Mouse (Mus musculus) olfactory bulb, adult 2 months (tissue): ENCODE data around the gene Nucks1. TPM values are rescaled to one million over a fixed set of nuclear protein-coding genes. Genes with fewer than 3 reads are reported as not detected.

Experiments
- H3K27ac ChIP-seq: fragments of 200-500 bp; 2 replicates; pipeline ENCODE4 v1.5.1; 2012; ENCODE audit warnings: low read depth, low read length; ENCODE audit not compliant: insufficient read depth
- H3K4me1 ChIP-seq: fragments of 200-500 bp; 2 replicates; pipeline ENCODE4 v1.6.1; 2012; ENCODE audit warnings: low read length; ENCODE audit not compliant: control insufficient read depth, insufficient read depth
- H3K4me3 ChIP-seq: fragments of 200-500 bp; 2 replicates; pipeline ENCODE4 v1.5.1; 2012; ENCODE audit warnings: mild to moderate bottlenecking, low read depth, low read length, moderate library complexity; ENCODE audit not compliant: insufficient read depth
- CTCF ChIP-seq: fragments of 200-500 bp; IDR thresholded peaks from 2 replicates; pipeline ENCODE4 v1.5.1; 2012; ENCODE audit warnings: low read depth, mild to moderate bottlenecking, low read length, moderate library complexity; ENCODE audit not compliant: insufficient read depth
- POLR2A ChIP-seq: fragments of 200-500 bp; IDR thresholded peaks from 2 replicates; pipeline ENCODE4 v1.6.1; 2012; ENCODE audit warnings: mild to moderate bottlenecking, low read depth, low read length, moderate library complexity; ENCODE audit not compliant: insufficient read depth
- whole genome bisulfite sequencing: fragments of 180-500 bp; shearing (Covaris S2); methylation state at CpG from one replicate; pipeline ENCODE4 v1.1.7; 2018; 5-methylcytosine and 5-hydroxymethylcytosine counted together
- polyA plus RNA-seq: library from polyadenylated mRNA; stranded (reverse); fragments of >200 nt; gene quantifications from 2 replicates; pipeline ENCODE4 v1.2.4, GENCODE M21; 2012; ENCODE audit warnings: low replicate concordance; ENCODE audit not compliant: missing spikeins, insufficient read depth, insufficient read length

Gene Nucks1
- polyA plus RNA-seq, 1 experiment, result 215 TPM

DNA sequence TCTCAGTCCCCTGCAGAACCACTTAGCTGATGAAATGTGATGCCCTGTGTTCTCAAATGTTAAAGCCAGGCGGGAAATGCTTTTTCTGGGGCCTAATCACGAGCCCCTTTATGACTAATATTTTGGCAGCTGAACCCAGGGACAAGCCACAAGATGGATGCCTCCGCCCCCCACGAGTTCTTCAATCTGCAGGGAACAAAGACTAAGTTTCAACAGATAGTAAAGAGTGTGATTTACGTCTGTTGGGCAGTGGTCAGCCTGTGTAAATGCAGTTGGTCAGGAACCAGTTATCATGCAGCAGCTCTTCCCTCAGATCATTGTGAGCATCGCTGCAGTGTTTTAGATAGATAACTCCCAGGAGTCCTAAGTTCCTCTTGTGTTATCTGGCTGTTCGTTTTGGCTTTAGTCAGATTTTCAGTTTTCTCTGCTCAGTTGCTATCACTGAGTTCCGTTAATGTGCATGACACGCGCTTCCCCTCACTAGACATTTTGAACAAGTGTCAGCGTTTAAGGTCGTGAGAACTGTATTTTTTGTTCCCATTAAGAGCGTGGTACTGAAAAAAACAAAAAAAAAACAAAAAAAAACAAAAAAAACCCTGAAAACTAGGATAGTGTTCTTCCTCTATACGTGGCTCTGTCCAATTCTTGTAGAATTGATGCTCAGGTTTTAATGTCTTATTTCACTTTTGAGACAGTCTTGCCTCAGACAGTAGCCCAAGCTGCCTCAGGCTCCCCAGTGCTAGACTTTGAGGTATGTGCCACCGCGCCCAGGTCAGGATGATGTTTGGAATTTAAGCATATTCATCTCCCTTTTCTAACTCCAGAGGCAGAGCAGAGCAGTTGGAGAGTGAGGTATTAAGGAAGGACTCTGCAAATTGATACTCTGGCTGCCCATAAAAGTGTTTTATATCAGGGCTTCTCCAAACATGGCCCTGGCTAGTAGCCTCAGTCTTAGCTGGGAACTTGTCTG lies 32.6 kb downstream of the Nucks1 start:
- no peak for TF ChIP-seq POLR2A
- TF ChIP-seq CTCF, result no peak
- H3K4me1 ChIP-seq, result no peaks in the 10 kb centered on the region
- WGBS, result 80% methylated on average over 16 of the region's 16 CpGs
- no peak overlapping the region for H3K27ac ChIP-seq
- no peak overlapping the region for H3K4me3 ChIP-seq

GRCm38 (mm10) chr1:131945674-131946440 lies 35.5 kb downstream of the Nucks1 start:
- H3K4me3 ChIP-seq, result no peak overlapping the region
- no peak overlapping the region for H3K27ac ChIP-seq
- TF ChIP-seq POLR2A, result no peak
- no peak for TF ChIP-seq CTCF
- WGBS, result 75% methylated on average over 10 of the region's 10 CpGs
- H3K4me1 ChIP-seq, result no peaks in the 10 kb centered on the region

DNA sequence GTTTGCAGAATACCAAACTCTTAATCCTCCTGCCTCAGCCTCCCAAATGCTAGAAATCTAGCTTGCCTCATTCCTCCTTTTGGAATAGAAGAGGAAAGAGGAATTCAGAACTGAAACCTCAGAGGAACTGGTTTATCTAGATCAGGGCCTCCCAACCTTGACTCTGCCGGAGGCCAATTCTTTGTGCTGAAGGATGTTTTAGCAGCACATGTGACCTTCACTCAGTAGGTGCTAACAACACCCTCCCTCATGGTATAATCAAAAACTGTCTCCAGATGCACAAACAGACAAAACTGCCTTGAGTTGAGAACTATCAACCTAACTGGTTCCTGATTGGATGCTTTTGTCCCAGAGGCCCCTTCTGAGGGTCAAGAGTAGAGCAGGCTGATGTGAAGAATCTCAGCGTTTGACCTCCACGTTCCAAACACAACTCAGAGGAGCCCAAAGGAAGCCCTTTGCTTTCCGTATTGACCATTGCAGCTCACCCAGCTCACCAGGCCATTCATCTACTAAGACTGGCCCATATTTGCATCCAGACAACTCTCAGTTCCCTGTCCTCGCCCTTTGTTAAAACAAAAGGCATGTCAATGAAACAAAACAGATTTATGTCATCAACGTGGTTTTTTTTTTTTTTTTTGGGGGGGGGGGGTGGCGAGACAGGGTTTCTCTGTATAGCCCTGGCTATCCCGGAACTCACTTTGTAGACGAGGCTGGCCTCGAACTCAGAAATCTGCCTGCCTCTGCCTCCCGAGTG lies 36.3 kb downstream of the Nucks1 start:
- WGBS, result 89% methylated on average over 11 of the region's 11 CpGs
- TF ChIP-seq CTCF (no peak), POLR2A (no peak)

DNA sequence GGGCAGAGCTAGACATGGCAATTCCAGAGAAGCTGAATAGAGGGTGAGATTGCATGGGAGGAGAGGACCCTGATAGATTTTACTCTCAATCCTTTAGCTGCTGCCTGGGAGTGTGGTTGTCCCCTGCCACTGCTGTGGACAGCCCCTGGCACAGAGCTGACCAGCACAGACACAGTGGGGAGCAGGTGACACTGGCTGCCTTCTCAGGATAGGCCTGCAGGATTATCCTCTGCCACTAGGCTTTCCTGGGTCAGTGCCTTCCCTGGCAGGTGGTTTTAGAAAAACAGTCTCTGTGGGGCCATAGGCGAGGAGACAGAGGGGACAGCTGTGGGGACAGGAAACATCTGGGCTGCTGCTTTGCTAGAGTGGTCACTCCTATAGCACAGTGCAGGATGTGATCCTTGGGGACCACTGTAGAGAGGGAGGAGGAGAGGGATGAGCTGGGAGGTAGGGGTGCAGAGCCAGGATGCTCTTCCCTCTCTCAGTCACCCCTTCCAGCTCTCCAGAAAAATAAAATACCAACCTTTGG lies 37.7 kb downstream of the Nucks1 start:
- Histone ChIP-seq H3K27ac (no peak overlapping the region), H3K4me1 (0 out of 2 replicates have a peak, but pooled peaks cover 3% of the 10 kb centered on the region), H3K4me3 (no peak overlapping the region)
- WGBS, result 95% methylated on average over 1 of the region's 1 CpGs
- TF ChIP-seq POLR2A (no peak), CTCF (no peak)

More for the DNA sequence above, 36.3 kb downstream of the Nucks1 start:
- Histone ChIP-seq H3K4me1 (no peaks in the 10 kb centered on the region), H3K27ac (no peak overlapping the region), H3K4me3 (no peak overlapping the region)

- Histone ChIP-seq H3K4me3 (no peak overlapping the region), H3K4me1 (peaks cover 13% of the 10 kb centered on the region), H3K27ac (no peak overlapping the region)
- WGBS, result 75% methylated on average over 12 of the region's 12 CpGs
- TF ChIP-seq CTCF, result no peak
- TF ChIP-seq POLR2A, result no peak
Measured at GRCm38 (mm10) chr1:131954242-131954865, 44.0 kb downstream of the Nucks1 start.

GRCm38 (mm10) chr1:131955131-131955757 lies 44.9 kb downstream of the Nucks1 start:
- peaks cover 13% of the 10 kb centered on the region for H3K4me1 ChIP-seq

DNA sequence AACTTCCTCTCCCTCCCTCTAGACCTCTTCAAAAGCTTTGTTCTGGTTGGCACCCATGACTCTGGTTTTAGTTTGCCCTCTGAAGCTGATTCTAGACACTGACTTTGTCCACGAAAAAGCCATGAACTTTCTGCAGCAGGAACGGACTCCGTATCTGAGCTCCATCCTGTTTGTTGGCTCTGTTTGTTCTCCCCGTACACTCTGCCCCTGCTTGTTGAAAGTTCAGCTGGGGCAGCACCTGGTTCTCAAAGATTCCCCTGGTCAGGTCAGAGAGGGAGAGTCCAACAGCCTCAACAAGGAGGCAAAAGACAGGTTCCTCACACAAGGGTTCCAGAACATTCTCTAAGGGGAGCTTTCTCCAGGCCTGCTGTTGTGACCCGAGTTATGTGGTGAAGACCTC lies 47.1 kb downstream of the Nucks1 start:
- Histone ChIP-seq H3K27ac (no peak overlapping the region), H3K4me3 (no peak overlapping the region), H3K4me1 (peaks cover 14% of the 10 kb centered on the region)
- 92% methylated on average over 5 of the region's 5 CpGs for WGBS
- TF ChIP-seq CTCF (no peak), POLR2A (no peak)

More at GRCm38 (mm10) chr1:131955131-131955757, 44.9 kb downstream of the Nucks1 start:
- TF ChIP-seq POLR2A (no peak), CTCF (no peak)
- Histone ChIP-seq H3K27ac (no peak overlapping the region), H3K4me3 (no peak overlapping the region)
- 87% methylated on average over 3 of the region's 3 CpGs for WGBS
